ENCODE assay signal across 1 mouse cellular context in genomic region chr1:162092899-162093659, GRCm38 (mm10).
TF ChIP-seq lines count a peak whose summit lies in the region.

No protein-coding gene starts in this region.

TF ChIP-seq in CH12.LX, 34 proteins besides CTCF, POLR2A, EP300 and RAD21 (continued from another document):
- TF ChIP-seq IRF4 (IDR thresholded peaks at IDR 0.05; ENCODE audit: low read depth, low read length) (peak; percentile 82; the same call in 1 of the 2 replicates), BHLHE40 (IDR thresholded peaks at IDR 0.05; ENCODE audit: low read depth, low read length) (peak; percentile 71), CHD1 (IDR thresholded peaks at IDR 0.05; ENCODE audit: low read depth, low read length) (no peak), JUND (conservative IDR thresholded peaks at IDR 0.05; ENCODE audit: low read depth, low read length) (peak; percentile 54; the same call in 1 of the 2 replicates), USF2 (conservative IDR thresholded peaks at IDR 0.05; ENCODE audit: low read depth, low read length) (no peak), SMC3 (IDR thresholded peaks at IDR 0.05; ENCODE audit: low read depth, low read length) (peak; percentile 27), TBP (conservative IDR thresholded peaks at IDR 0.05; ENCODE audit: low read depth, low read length) (0 out of 2 replicates have a peak, but pooled peaks have one; percentile 41), ETS1 (conservative IDR thresholded peaks at IDR 0.05; ENCODE audit: low read depth, low read length) (peak; percentile 77), UBTF (IDR thresholded peaks at IDR 0.05; ENCODE audit: low read depth, low read length) (no peak)
